Comparison of ENCODE assay signal across 11 mouse cellular contexts in the genomic region with DNA sequence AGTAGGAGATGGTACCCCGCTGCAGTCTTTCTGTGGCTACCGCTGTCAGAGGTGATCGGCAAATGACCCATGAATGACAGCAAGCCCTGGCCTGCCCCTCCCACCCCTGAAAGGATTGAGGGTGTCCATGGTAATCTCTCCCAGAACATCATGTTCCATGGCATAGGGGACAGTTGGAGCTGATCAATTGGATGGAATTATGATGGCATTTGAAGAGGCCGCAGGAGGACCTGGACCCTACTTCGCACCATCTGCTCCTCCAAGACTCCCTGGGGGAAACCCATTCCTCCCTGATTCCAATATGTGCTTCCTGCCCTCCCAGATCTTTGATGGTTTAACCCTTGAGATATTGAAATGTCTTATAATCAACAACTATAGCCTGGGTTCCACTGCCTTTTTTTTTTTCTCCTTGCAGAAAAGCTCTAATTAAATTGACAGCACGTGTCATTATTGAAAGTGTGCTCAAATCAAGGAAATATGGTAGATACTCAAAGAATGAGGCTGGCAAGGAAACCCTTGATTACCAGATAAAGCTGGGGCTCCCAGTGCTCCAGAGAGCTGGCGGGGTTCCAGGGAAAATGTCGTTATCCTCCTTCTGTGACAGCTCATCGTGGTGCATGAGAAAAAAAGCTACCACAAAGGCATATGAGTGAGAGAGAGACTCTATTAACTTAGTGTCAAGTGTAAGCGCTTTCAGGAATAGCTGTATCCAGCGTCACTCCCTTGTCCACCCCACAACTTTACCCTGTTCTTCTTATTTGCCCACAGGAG.
A peak's percentile ranks its signal among the peaks of the same experiment; 100 is the strongest.
DNase-seq lines count a peak whose midpoint lies in the region.
"Had no signal": no experiment of that assay in that cellular context is flagged by ENCODE, and none has a peak within 500 bp of the region (broad histone marks: within the 10 kb centered on the region; RNA-seq: fewer than 3 reads in every experiment).

No protein-coding gene starts in this region.

- DNase-seq in cerebellum, adult 18-20 months = peak; percentile 27 to 31
- no peak for DNase-seq in cerebellum, adult 11-12 months
- peak; percentile 47 for DNase-seq in layer of hippocampus, adult 11-12 months (ENCODE audit: low spot score)
- no peak for DNase-seq in layer of hippocampus, postnatal 36 days
- peak; percentile 52 to 62 for DNase-seq in right cerebral cortex, adult 2 months (ENCODE audit: low spot score in 2 of 2)
- no peak for DNase-seq in right cerebral cortex, postnatal 36 days (ENCODE audit: low spot score in 2 of 2)
- no peak for DNase-seq in kidney, postnatal 4 days
- DNase-seq in thymus, postnatal 25 days = no peak
- DNase-seq: gastrocnemius, postnatal 10 days; lung, adult 18-20 months; thymus, adult 18-20 months had no signal

Comparison
In these comparisons a context has a peak if more than half of its experiments do, and no peak if none do; other contexts are left out.
1. DNase-seq: peak in cerebellum, adult 18-20 months (2 of 2), layer of hippocampus, adult 11-12 months (single experiment) and right cerebral cortex, adult 2 months (2 of 2); none in cerebellum, adult 11-12 months (single experiment), layer of hippocampus, postnatal 36 days (0 of 2), right cerebral cortex, postnatal 36 days (0 of 2), kidney, postnatal 4 days (0 of 2) and thymus, postnatal 25 days (single experiment).